Mouse (Mus musculus) forebrain, postnatal 0 days (tissue): ENCODE data around the gene Olfr221. TPM values are rescaled to one million over a fixed set of nuclear protein-coding genes. Genes with fewer than 3 reads are reported as not detected.

Experiments
- ATAC-seq: fragments of 200-750 bp; cut with Nextera tagmentation; 2 replicates; pipeline ENCODE4 v1.8.0; 2017; ENCODE audit warnings: mild to moderate bottlenecking, moderate library complexity
- DNase-seq: peaks from one replicate; pipeline ENCODE4 v3.0.0-alpha.2; 2015
- H3K27ac ChIP-seq: fragments of 300-500 bp; sonication (generic); 2 replicates; pipeline ENCODE4 v1.5.1; 2014; ENCODE audit warnings: low read depth, mild to moderate bottlenecking, antibody characterized with exemption, low read length, moderate library complexity, mixed read lengths
- H3K27me3 ChIP-seq: fragments of 300-500 bp; sonication (generic); 2 replicates; pipeline ENCODE4 v1.6.1; 2014; ENCODE audit warnings: mild to moderate bottlenecking, low read length, mixed read lengths; ENCODE audit not compliant: insufficient read depth
- H3K36me3 ChIP-seq: fragments of 300-500 bp; sonication (generic); 2 replicates; pipeline ENCODE4 v1.6.1; 2014; ENCODE audit warnings: mild to moderate bottlenecking, moderate library complexity; ENCODE audit not compliant: insufficient read depth
- H3K4me1 ChIP-seq: fragments of 300-500 bp; sonication (generic); 2 replicates; pipeline ENCODE4 v1.6.1; 2014; ENCODE audit warnings: antibody characterized with exemption; ENCODE audit not compliant: insufficient read depth
- H3K4me2 ChIP-seq: fragments of 300-500 bp; sonication (generic); 2 replicates; pipeline ENCODE4 v1.6.1; 2014; ENCODE audit warnings: low read depth, mild to moderate bottlenecking, moderate library complexity
- H3K4me3 ChIP-seq: fragments of 300-500 bp; sonication (generic); 2 replicates; pipeline ENCODE4 v1.5.1; 2014; ENCODE audit warnings: low read depth, low read length, mixed read lengths
- H3K9ac ChIP-seq: fragments of 300-500 bp; sonication (generic); 2 replicates; pipeline ENCODE4 v1.6.1; 2014; ENCODE audit warnings: mild to moderate bottlenecking
- H3K9me3 ChIP-seq: fragments of 300-500 bp; sonication (generic); 2 replicates; pipeline ENCODE4 v1.6.1; 2016; ENCODE audit warnings: low read length
- CTCF ChIP-seq: sonication (generic); IDR thresholded peaks from 2 replicates; pipeline ENCODE4 v1.5.1; 2016; ENCODE audit warnings: antibody characterized with exemption, control low read depth, low read depth
- WGBS: fragments of 180-500 bp; shearing (Covaris S2); extraction: QIAGEN DNeasy Blood & Tissue Kit; methylation state at CpG from one replicate; pipeline ENCODE4 v1.1.7; 2014; 5-methylcytosine and 5-hydroxymethylcytosine counted together
- polyA plus RNA-seq: library from polyadenylated mRNA; unstranded; fragments of >200 nt; fragmentation: Nextera tagmentation; extraction: Ambion mirVana; gene quantifications from 2 replicates; pipeline ENCODE4 v1.2.1, GENCODE M21; 2015
- total RNA-seq: library from RNA; depleted of rRNA; stranded (reverse); fragments of >200 nt; gene quantifications from 2 replicates; pipeline ENCODE4 v1.2.3, GENCODE M21; 2014

Gene Olfr221
- total and polyA plus RNA-seq, 2 experiments from 2014 or later, result not detected

- peak; percentile 36 for DNase-seq
- no peak for TF ChIP-seq CTCF
Observed at GRCm38 (mm10) chr14:52045966-52046565, 3.8 kb upstream of the Olfr221 start.

GRCm38 (mm10) chr14:52044901-52045678 lies 2.8 kb upstream of the Olfr221 start:
- no peak overlapping the region for H3K4me3 ChIP-seq
- DNase-seq (peak; percentile 64), ATAC-seq (peak; percentile 86)
- no peak overlapping the region for H3K27ac ChIP-seq
- no peaks in the 10 kb centered on the region for H3K27me3 ChIP-seq
- TF ChIP-seq CTCF, result peak; percentile 69
- H3K4me2 ChIP-seq, result no peak overlapping the region
- H3K9me3 ChIP-seq, result no peaks in the 10 kb centered on the region
- no peaks in the 10 kb centered on the region for H3K36me3 ChIP-seq
- 12% methylated on average over 8 of the region's 8 CpGs for WGBS
- no peak overlapping the region for H3K9ac ChIP-seq
- H3K4me1 ChIP-seq, result 0 out of 2 replicates have a peak, but pooled peaks cover 6% of the 10 kb centered on the region

More at GRCm38 (mm10) chr14:52045966-52046565, 3.8 kb upstream of the Olfr221 start:
- WGBS, result 46% methylated on average over 9 of the region's 9 CpGs
- H3K27me3 ChIP-seq, result no peaks in the 10 kb centered on the region
- H3K9ac ChIP-seq, result no peak overlapping the region
- no peaks in the 10 kb centered on the region for H3K9me3 ChIP-seq
- H3K4me1 ChIP-seq, result 0 out of 2 replicates have a peak, but pooled peaks cover 6% of the 10 kb centered on the region
- H3K4me2 ChIP-seq, result no peak overlapping the region
- no peak overlapping the region for H3K4me3 ChIP-seq
- ATAC-seq, result peak; percentile 58
- H3K36me3 ChIP-seq, result no peaks in the 10 kb centered on the region
- H3K27ac ChIP-seq, result no peak overlapping the region

DNA sequence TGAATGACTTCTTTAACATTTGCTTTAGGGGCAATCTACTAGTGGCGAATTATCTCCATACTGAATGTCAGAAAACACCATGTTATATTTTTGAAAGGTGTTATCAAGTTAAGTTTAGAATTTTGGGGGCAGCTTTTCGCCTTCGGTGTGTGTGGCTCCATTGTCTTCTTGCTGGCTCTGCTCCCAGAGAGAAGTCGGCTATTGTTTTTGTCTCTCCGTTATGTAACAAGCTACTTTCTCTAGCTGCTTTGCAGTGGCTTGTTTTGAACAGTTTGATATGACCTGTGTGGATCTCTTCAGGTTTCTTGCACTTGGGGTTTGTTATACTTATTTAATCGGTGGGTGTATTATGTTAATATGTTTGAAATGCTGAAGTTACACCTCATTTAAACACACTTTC lies 1.2 kb upstream of the Olfr221 start:
- Histone ChIP-seq H3K4me1 (0 out of 2 replicates have a peak, but pooled peaks cover 6% of the 10 kb centered on the region), H3K27ac (no peak overlapping the region), H3K36me3 (no peaks in the 10 kb centered on the region), H3K9ac (no peak overlapping the region), H3K4me3 (no peak overlapping the region), H3K4me2 (no peak overlapping the region), H3K27me3 (no peaks in the 10 kb centered on the region), H3K9me3 (no peaks in the 10 kb centered on the region)
- DNase-seq (no peak), ATAC-seq (no peak)
- 45% methylated on average over 6 of the region's 6 CpGs for WGBS
- TF ChIP-seq CTCF, result no peak

DNA sequence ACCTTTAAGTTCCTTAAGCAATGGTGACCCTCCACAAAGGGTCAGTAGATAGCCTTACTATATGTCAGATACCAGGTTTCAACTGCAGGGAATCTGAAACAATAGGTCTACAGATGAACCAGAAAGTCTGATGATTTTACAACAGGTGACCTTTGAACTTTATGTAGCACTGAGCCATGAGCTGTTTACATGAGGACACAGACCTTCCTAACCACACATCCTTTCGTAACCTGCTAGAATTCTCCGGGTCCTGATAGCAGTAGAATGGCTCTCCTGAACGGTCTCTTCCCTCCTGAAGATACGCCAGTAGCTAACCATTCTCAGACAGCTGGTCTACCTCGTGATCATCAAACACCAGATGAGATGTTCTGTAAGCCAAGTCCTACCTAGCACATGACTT lies 2.9 kb downstream of the Olfr221 start:
- Histone ChIP-seq H3K36me3 (no peaks in the 10 kb centered on the region), H3K4me2 (no peak overlapping the region), H3K4me3 (no peak overlapping the region), H3K27me3 (no peaks in the 10 kb centered on the region), H3K27ac (no peak overlapping the region), H3K9ac (no peak overlapping the region), H3K4me1 (no peaks in the 10 kb centered on the region), H3K9me3 (no peaks in the 10 kb centered on the region)
- ATAC-seq (no peak), DNase-seq (no peak)
- no peak for TF ChIP-seq CTCF
- WGBS, result 90% methylated on average over 5 of the region's 5 CpGs

DNA sequence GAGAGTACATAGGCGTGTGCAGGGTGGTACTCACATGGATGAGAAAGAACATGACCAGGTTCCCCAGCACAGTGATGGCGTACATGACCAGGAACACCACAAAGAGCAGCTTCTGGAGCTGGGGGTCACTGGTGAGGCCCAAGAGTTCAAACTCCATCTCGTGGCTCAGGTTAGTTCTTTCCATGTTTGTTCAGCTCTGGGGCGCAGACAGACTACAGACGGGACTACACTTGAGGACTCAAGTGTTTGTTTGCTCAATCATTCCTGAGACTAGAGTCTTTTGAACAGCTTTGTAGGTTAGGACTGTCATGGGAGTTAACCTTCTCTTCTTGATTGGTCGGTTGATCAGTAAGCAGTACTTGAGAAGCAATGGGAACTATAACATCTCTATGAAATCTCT lies 6.3 kb downstream of the Olfr221 start:
- Histone ChIP-seq H3K9me3 (no peaks in the 10 kb centered on the region), H3K27me3 (no peaks in the 10 kb centered on the region; the same call in 1 of the 2 replicates), H3K36me3 (no peaks in the 10 kb centered on the region), H3K4me2 (no peak overlapping the region), H3K27ac (no peak overlapping the region), H3K9ac (no peak overlapping the region), H3K4me1 (no peaks in the 10 kb centered on the region), H3K4me3 (no peak overlapping the region)
- TF ChIP-seq CTCF, result no peak
- ATAC-seq (no peak), DNase-seq (no peak)
- 91% methylated on average over 6 of the region's 6 CpGs for WGBS

DNA sequence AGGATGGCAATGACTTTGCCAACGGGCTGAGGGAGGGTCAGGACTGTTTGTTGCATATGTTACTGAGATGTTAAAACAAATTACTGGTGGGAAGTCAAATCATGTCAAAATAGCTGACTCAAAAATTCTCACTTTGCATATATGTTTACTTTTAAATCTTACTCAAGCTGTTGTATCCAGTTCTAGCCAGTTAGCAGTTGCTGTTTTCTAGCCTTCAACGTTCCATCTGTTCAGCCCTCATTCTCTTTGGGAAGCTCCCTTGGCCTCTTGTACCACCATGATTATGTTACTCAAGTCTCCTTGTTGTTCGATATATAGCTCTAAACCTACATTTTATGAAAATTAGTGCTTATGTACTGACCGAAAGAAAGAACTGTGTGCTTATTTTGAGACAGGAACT lies 15.9 kb downstream of the Olfr221 start:
- no peaks in the 10 kb centered on the region; the same call in 1 of the 2 replicates for H3K27me3 ChIP-seq
- H3K4me1 ChIP-seq, result peaks cover 8% of the 10 kb centered on the region; the same call in 1 of the 2 replicates
- no peak overlapping the region for H3K4me3 ChIP-seq
- H3K9ac ChIP-seq, result no peak overlapping the region
- H3K4me2 ChIP-seq, result no peak overlapping the region
- DNase-seq, result peak; percentile 43
- no peak for TF ChIP-seq CTCF
- no peaks in the 10 kb centered on the region for H3K9me3 ChIP-seq
- ATAC-seq, result peak; percentile 68
- H3K36me3 ChIP-seq, result no peaks in the 10 kb centered on the region
- WGBS, result 68% methylated on average over 4 of the region's 4 CpGs
- H3K27ac ChIP-seq, result no peak overlapping the region

- no peak for TF ChIP-seq CTCF
Observed at GRCm38 (mm10) chr14:52024133-52024532, 18.1 kb downstream of the Olfr221 start.

More at GRCm38 (mm10) chr14:52024133-52024532, 18.1 kb downstream of the Olfr221 start:
- no peak for DNase-seq
- H3K36me3 ChIP-seq, result no peaks in the 10 kb centered on the region
- H3K9ac ChIP-seq, result no peak overlapping the region
- H3K27me3 ChIP-seq, result no peaks in the 10 kb centered on the region
- peaks cover 8% of the 10 kb centered on the region; the same call in 1 of the 2 replicates for H3K4me1 ChIP-seq
- 93% methylated on average over 2 of the region's 2 CpGs for WGBS
- H3K27ac ChIP-seq, result no peak overlapping the region
- no peaks in the 10 kb centered on the region for H3K9me3 ChIP-seq
- no peak overlapping the region for H3K4me2 ChIP-seq
- ATAC-seq, result no peak
- no peak overlapping the region for H3K4me3 ChIP-seq
